Mouse (Mus musculus): ENCODE results near the gene Mospd1. TPM values are rescaled to one million over a fixed set of nuclear protein-coding genes. Genes with fewer than 3 reads are reported as not detected.

The Mospd1 gene
- total and polyA plus RNA-seq, 3 experiments, result 4.8 to 10.1 TPM; not detected in 1

- Histone ChIP-seq H3K79me2 (ENCODE audit: control insufficient read depth, insufficient read depth, low read length, poor library complexity) (no peaks in the 10 kb centered on the region), H3K27ac (ENCODE audit: control insufficient read depth, low read depth, low read length) (no peak overlapping the region), H3K27me3 (ENCODE audit: control insufficient read depth in 1 of 2, insufficient read depth in 2 of 2, low read length in 2 of 2) (no peaks in the 10 kb centered on the region; a peak in 1 of 4 replicates), H3K9ac (ENCODE audit: control insufficient read depth, low read depth, low read length, poor library complexity, severe bottlenecking) (no peak overlapping the region), H3K4me1 (ENCODE audit: control insufficient read depth in 1 of 2, insufficient read depth in 2 of 2, low read length in 2 of 2) (no peaks in the 10 kb centered on the region), H3K4me3 (ENCODE audit: control insufficient read depth in 1 of 2, insufficient read depth in 1 of 2, low read depth in 2 of 2, low read length in 2 of 2) (no peak overlapping the region), H3K36me3 (ENCODE audit: control insufficient read depth in 1 of 2, insufficient read depth in 2 of 2, low read length in 2 of 2) (no peaks in the 10 kb centered on the region), H3K9me3 (replicated peaks; ENCODE audit: insufficient read depth, low read length) (no peaks in the 10 kb centered on the region)
- TF ChIP-seq GABPA (IDR thresholded peaks at IDR 0.05; ENCODE audit: low read depth, low read length), result no peak
- TF ChIP-seq EP300 (IDR thresholded peaks at IDR 0.05; ENCODE audit: low read depth in 1 of 2, low read length in 2 of 2), result no peak
- TF ChIP-seq RAD21 (IDR thresholded peaks at IDR 0.05; ENCODE audit: low read depth, low read length), result no peak
- TF ChIP-seq ZKSCAN1 (IDR thresholded peaks at IDR 0.05; ENCODE audit: low read depth, low read length), result no peak
- TF ChIP-seq MAX (IDR thresholded peaks at IDR 0.05; ENCODE audit: low read length), result no peak
- no peak for TF ChIP-seq ZC3H11A (IDR thresholded peaks at IDR 0.05; ENCODE audit: low read depth, low read length)
- no peak for TF ChIP-seq MAZ (IDR thresholded peaks at IDR 0.05; ENCODE audit: low read depth, low read length)
- TF ChIP-seq USF2 (IDR thresholded peaks at IDR 0.05; ENCODE audit: borderline replicate concordance in 1 of 2, insufficient read depth in 1 of 2, low read depth in 1 of 2, low read length in 2 of 2), result no peak
- TF ChIP-seq UBTF (IDR thresholded peaks at IDR 0.05; ENCODE audit: borderline replicate concordance, insufficient read depth, low read depth, low read length), result no peak
- no peak for DNase-seq (ENCODE audit: low read depth, low spot score)
Measured at GRCm38 (mm10) chrX:53321111-53321510, 49.2 kb downstream of the Mospd1 start.

- Histone ChIP-seq H3K4me3 (ENCODE audit: control insufficient read depth in 1 of 2, insufficient read depth in 1 of 2, low read depth in 2 of 2, low read length in 2 of 2) (no peak overlapping the region), H3K27me3 (ENCODE audit: control insufficient read depth in 1 of 2, insufficient read depth in 2 of 2, low read length in 2 of 2) (no peaks in the 10 kb centered on the region; a peak in 1 of 4 replicates), H3K9me3 (replicated peaks; ENCODE audit: insufficient read depth, low read length) (no peaks in the 10 kb centered on the region), H3K36me3 (ENCODE audit: control insufficient read depth in 1 of 2, insufficient read depth in 2 of 2, low read length in 2 of 2) (no peaks in the 10 kb centered on the region), H3K4me1 (ENCODE audit: control insufficient read depth in 1 of 2, insufficient read depth in 2 of 2, low read length in 2 of 2) (no peaks in the 10 kb centered on the region), H3K9ac (ENCODE audit: control insufficient read depth, low read depth, low read length, poor library complexity, severe bottlenecking) (no peak overlapping the region), H3K79me2 (ENCODE audit: control insufficient read depth, insufficient read depth, low read length, poor library complexity) (no peaks in the 10 kb centered on the region), H3K27ac (ENCODE audit: control insufficient read depth, low read depth, low read length) (no peak overlapping the region)
- TF ChIP-seq USF1 (IDR thresholded peaks at IDR 0.05; ENCODE audit: low read depth, low read length) (no peak), SMC3 (IDR thresholded peaks at IDR 0.05; ENCODE audit: low read depth, low read length) (no peak), MAZ (IDR thresholded peaks at IDR 0.05; ENCODE audit: low read depth, low read length) (no peak), NELFE (IDR thresholded peaks at IDR 0.05; ENCODE audit: low read depth, low read length) (no peak), NRF1 (IDR thresholded peaks at IDR 0.05; ENCODE audit: insufficient read depth, low read depth, low read length, poor library complexity, severe bottlenecking) (no peak)
- no peak for DNase-seq (ENCODE audit: low read depth, low spot score)
Measured at GRCm38 (mm10) chrX:53320564-53320963, 49.7 kb downstream of the Mospd1 start.

Other genes with a start within 250 kb of the Mospd1 start
- not detected in 2 replicates for gene Plac1, start 130.4 kb downstream of the Mospd1 start, total RNA-seq (2012; rRNA removed)
- gene Plac1, start 130.4 kb downstream of the Mospd1 start, polyA plus RNA-seq (2012; ENCODE audit: insufficient read depth in 1 of 2, insufficient read length in 2 of 2, low read depth in 1 of 2, low replicate concordance in 2 of 2, missing spikeins in 1 of 2), result not detected
- gene Fam122b, start 100.7 kb downstream of the Mospd1 start, total RNA-seq (2012; rRNA removed), result 2.2 and 2.6 TPM in 2 replicates
- 1 to 10 TPM in 1 of 2 experiments, not detected in 1; 9.9 TPM for gene Fam122b, start 100.7 kb downstream of the Mospd1 start, polyA plus RNA-seq (2012; ENCODE audit: insufficient read depth in 1 of 2, insufficient read length in 2 of 2, low read depth in 1 of 2, low replicate concordance in 2 of 2, missing spikeins in 1 of 2)
- gene Fam122c, start 97.1 kb downstream of the Mospd1 start, total RNA-seq (2012; rRNA removed), result not detected in 2 replicates
- gene Fam122c, start 97.1 kb downstream of the Mospd1 start, polyA plus RNA-seq (2012; ENCODE audit: insufficient read depth in 1 of 2, insufficient read length in 2 of 2, low read depth in 1 of 2, low replicate concordance in 2 of 2, missing spikeins in 1 of 2), result not detected
- gene Etd, start 64.4 kb upstream of the Mospd1 start, total RNA-seq (2012; rRNA removed), result not detected in 2 replicates
- gene Etd, start 64.4 kb upstream of the Mospd1 start, polyA plus RNA-seq (2012; ENCODE audit: insufficient read depth in 1 of 2, insufficient read length in 2 of 2, low read depth in 1 of 2, low replicate concordance in 2 of 2, missing spikeins in 1 of 2), result not detected
- gene Rtl8c, start 237.5 kb upstream of the Mospd1 start, total RNA-seq (2012; rRNA removed), result not detected in 2 replicates
- gene Rtl8c, start 237.5 kb upstream of the Mospd1 start, polyA plus RNA-seq (2012; ENCODE audit: insufficient read depth in 1 of 2, insufficient read length in 2 of 2, low read depth in 1 of 2, low replicate concordance in 2 of 2, missing spikeins in 1 of 2), result not detected
- gene Gm14597, start 238.5 kb upstream of the Mospd1 start, total RNA-seq (2012; rRNA removed), result not detected in 2 replicates
- not detected for gene Gm14597, start 238.5 kb upstream of the Mospd1 start, polyA plus RNA-seq (2012; ENCODE audit: insufficient read depth in 1 of 2, insufficient read length in 2 of 2, low read depth in 1 of 2, low replicate concordance in 2 of 2, missing spikeins in 1 of 2)